Mouse (Mus musculus) intestine, postnatal 0 days (tissue): ENCODE results near the gene Sp2. TPM values are rescaled to one million over a fixed set of nuclear protein-coding genes. Genes with fewer than 3 reads are reported as not detected.

Source experiments
- ATAC-seq: fragments of 200-750 bp; cut with Nextera tagmentation; 2 replicates; pipeline ENCODE4 v1.8.0; 2017; ENCODE audit warnings: mild to moderate bottlenecking, moderate TSS enrichment, moderate library complexity
- H3K27ac ChIP-seq: fragments of 300-500 bp; sonication (generic); 2 replicates; pipeline ENCODE4 v1.5.1; 2014; ENCODE audit warnings: mild to moderate bottlenecking, low read depth, low read length, moderate library complexity
- H3K27me3 ChIP-seq: fragments of 300-500 bp; sonication (generic); replicated peaks from 2 replicates; pipeline ENCODE4 v1.6.1; 2014; ENCODE audit warnings: low read length, mixed read lengths; ENCODE audit not compliant: control insufficient read depth, insufficient read depth
- H3K36me3 ChIP-seq: fragments of 300-500 bp; sonication (generic); 2 replicates; pipeline ENCODE4 v1.6.1; 2014; ENCODE audit warnings: mild to moderate bottlenecking, moderate library complexity; ENCODE audit not compliant: control insufficient read depth, insufficient read depth
- H3K4me1 ChIP-seq: fragments of 300-500 bp; sonication (generic); replicated peaks from 2 replicates; pipeline ENCODE4 v1.6.1; 2014; ENCODE audit warnings: antibody characterized with exemption, low read length, mixed read lengths; ENCODE audit not compliant: control insufficient read depth, insufficient read depth
- H3K4me2 ChIP-seq: fragments of 300-500 bp; sonication (generic); replicated peaks from 2 replicates; pipeline ENCODE4 v1.6.1; 2014; ENCODE audit warnings: low read depth, mild to moderate bottlenecking, moderate library complexity
- H3K4me3 ChIP-seq: fragments of 300-500 bp; sonication (generic); 2 replicates; pipeline ENCODE4 v1.5.1; 2014; ENCODE audit warnings: low read depth, low read length
- H3K9ac ChIP-seq: fragments of 300-500 bp; sonication (generic); 2 replicates; pipeline ENCODE4 v1.6.1; 2014; ENCODE audit warnings: mild to moderate bottlenecking, low read depth, low read length
- H3K9me3 ChIP-seq: fragments of 300-500 bp; sonication (generic); 2 replicates; pipeline ENCODE4 v1.6.1; 2016; ENCODE audit warnings: mixed run types; ENCODE audit not compliant: control insufficient read depth
- CTCF ChIP-seq: sonication (generic); IDR thresholded peaks from 2 replicates; pipeline ENCODE4 v1.5.1; 2016; ENCODE audit warnings: low read depth, mild to moderate bottlenecking, control low read depth, antibody characterized with exemption, moderate library complexity
- WGBS: fragments of 180-500 bp; shearing (Covaris S2); extraction: QIAGEN DNeasy Blood & Tissue Kit; methylation state at CpG from one replicate; pipeline ENCODE4 v1.1.7; 2014; 5-methylcytosine and 5-hydroxymethylcytosine counted together
- polyA plus RNA-seq: library from polyadenylated mRNA; unstranded; fragments of >200 nt; fragmentation: Nextera tagmentation; extraction: Ambion mirVana; gene quantifications from 2 replicates; pipeline ENCODE4 v1.2.1, GENCODE M21; 2015

The Sp2 gene
- polyA plus RNA-seq, 1 experiment from 2014 or later: 8.2 TPM

DNA sequence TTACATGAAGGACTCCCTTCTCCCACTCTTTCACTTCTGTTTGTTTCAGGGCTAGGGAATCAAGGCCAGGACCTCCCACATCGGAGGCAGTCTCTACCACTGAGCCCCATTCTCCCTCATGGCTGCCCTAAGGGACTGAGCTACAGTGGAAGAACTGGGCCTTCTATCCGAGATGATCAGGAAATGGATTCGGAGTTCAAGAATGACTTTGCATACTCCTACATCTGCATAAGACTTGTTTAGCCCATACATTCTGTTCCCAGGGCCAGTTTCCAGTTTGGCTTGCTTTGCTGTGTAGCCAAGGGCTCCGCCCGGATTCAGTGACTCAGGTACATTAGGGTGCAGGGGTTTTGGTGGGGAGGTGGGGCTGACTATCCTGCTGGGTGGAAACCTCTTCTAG lies 2.7 kb downstream of the Sp2 start:
- 86% methylated on average over 5 of the region's 5 CpGs for WGBS
- Histone ChIP-seq H3K27ac (no peak overlapping the region), H3K4me1 (peaks cover 3% of the 10 kb centered on the region), H3K36me3 (no peaks in the 10 kb centered on the region), H3K4me2 (no peak overlapping the region), H3K9me3 (no peaks in the 10 kb centered on the region), H3K9ac (no peak overlapping the region), H3K4me3 (no peak overlapping the region), H3K27me3 (no peaks in the 10 kb centered on the region)
- ATAC-seq: no peak
- no peak for TF ChIP-seq CTCF

- Histone ChIP-seq H3K4me1 (peaks cover 3% of the 10 kb centered on the region), H3K4me2 (no peak overlapping the region), H3K27ac (no peak overlapping the region), H3K9me3 (no peaks in the 10 kb centered on the region), H3K9ac (no peak overlapping the region), H3K4me3 (no peak overlapping the region), H3K27me3 (no peaks in the 10 kb centered on the region), H3K36me3 (no peaks in the 10 kb centered on the region)
- WGBS: 83% methylated on average over 7 of the region's 7 CpGs
- no peak for TF ChIP-seq CTCF
- no peak for ATAC-seq
These were observed 3.4 kb downstream of the Sp2 start for GRCm38 (mm10) chr11:96979329-96979728.

- Histone ChIP-seq H3K36me3 (no peaks in the 10 kb centered on the region), H3K4me1 (peaks cover 3% of the 10 kb centered on the region), H3K27me3 (no peaks in the 10 kb centered on the region), H3K27ac (peak overlapping the region; percentile 82), H3K4me2 (peak overlapping the region; percentile 91), H3K9me3 (no peaks in the 10 kb centered on the region), H3K9ac (peak overlapping the region; percentile 65), H3K4me3 (peak overlapping the region; percentile 73)
- no peak for TF ChIP-seq CTCF
- 22% methylated on average over 17 of the region's 17 CpGs for WGBS
- ATAC-seq: no peak
These were observed 4.1 kb downstream of the Sp2 start for GRCm38 (mm10) chr11:96978401-96979246.

DNA sequence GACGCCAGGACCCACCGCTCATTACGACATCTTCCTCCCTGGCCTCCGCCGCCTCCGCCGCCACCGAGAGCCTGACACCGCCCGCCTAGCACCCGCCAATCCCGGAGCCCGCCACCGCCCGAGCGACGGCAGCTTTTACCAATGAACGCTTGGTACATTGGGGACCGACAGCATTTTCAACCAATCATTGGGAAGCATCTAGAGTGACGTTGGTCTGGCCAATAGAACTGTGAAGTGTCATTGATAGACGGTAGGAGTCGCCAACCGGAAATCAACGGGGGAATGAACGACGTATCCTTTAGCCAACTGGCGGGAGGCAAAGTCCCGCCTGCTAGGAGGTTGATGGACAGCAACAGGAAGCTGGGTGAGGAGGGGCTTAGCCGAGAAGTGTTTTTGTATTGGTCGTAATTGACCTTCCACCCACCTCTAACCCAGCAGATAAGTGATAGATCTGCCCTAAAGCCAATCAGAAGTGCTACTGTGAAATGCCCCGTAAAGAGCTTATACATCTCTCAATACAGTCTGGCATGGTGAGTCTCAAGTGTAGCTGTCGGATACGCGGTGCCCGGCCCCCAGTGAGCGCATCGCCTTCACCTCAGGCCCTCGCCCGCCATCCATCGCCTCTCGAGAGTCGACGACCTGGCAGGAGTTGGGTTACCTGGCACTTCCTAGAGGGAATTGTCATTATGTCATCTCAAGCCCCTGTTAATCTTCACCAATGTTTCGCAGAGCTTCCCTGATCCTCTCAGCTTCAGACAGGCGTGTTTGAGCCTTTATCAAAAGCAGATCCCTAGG lies 5.0 kb downstream of the Sp2 start:
- peaks cover 3% of the 10 kb centered on the region for H3K4me1 ChIP-seq
- no peaks in the 10 kb centered on the region for H3K27me3 ChIP-seq
- H3K4me3 ChIP-seq: peak overlapping the region; percentile 73
- WGBS: under 1% methylated on average over 44 of the region's 45 CpGs
- peak; percentile 97 for ATAC-seq
- peak overlapping the region; percentile 83 for H3K9ac ChIP-seq
- H3K4me2 ChIP-seq: peak overlapping the region; percentile 91
- peak overlapping the region; percentile 89 for H3K27ac ChIP-seq
- no peaks in the 10 kb centered on the region for H3K36me3 ChIP-seq
- no peaks in the 10 kb centered on the region for H3K9me3 ChIP-seq
- TF ChIP-seq CTCF: no peak

- peak overlapping the region; percentile 79 for H3K4me2 ChIP-seq
- under 1% methylated on average over 44 of the region's 50 CpGs for WGBS
- peak; percentile 49 for TF ChIP-seq CTCF
- peak; percentile 78 for ATAC-seq
- peak overlapping the region; percentile 73 for H3K4me3 ChIP-seq
- peaks cover 3% of the 10 kb centered on the region for H3K4me1 ChIP-seq
- no peaks in the 10 kb centered on the region for H3K36me3 ChIP-seq
- no peaks in the 10 kb centered on the region for H3K27me3 ChIP-seq
- H3K27ac ChIP-seq: peak overlapping the region; percentile 89
- no peaks in the 10 kb centered on the region for H3K9me3 ChIP-seq
- peak overlapping the region; percentile 83 for H3K9ac ChIP-seq
These were observed 5.7 kb downstream of the Sp2 start for GRCm38 (mm10) chr11:96976911-96977591.

DNA sequence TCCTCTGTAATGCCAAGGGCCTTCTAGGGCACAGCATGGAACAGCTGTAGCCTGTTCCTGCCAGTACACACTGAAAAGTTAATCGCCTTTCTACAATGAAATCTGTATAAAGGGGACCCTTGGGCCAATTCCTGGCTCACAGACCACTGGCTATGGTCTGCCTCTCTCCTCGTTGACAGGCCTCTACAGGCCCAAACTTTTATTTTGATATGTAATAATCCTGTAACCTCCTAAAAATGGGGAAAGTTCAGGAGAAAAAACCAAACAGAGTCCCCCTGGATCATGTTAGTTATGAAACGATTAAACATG lies 6.4 kb downstream of the Sp2 start:
- Histone ChIP-seq H3K9ac (peak overlapping the region; percentile 83; the same call in 1 of the 2 replicates), H3K27me3 (no peaks in the 10 kb centered on the region), H3K36me3 (no peaks in the 10 kb centered on the region), H3K27ac (no peak overlapping the region), H3K9me3 (no peaks in the 10 kb centered on the region), H3K4me3 (peak overlapping the region; percentile 73), H3K4me1 (peaks cover 3% of the 10 kb centered on the region), H3K4me2 (peak overlapping the region; percentile 79)
- TF ChIP-seq CTCF: no peak
- ATAC-seq: no peak
- WGBS: 45% methylated on average over 3 of the region's 3 CpGs
